Mouse (Mus musculus): ENCODE measurements around the gene Gyg. TPM values are rescaled to one million over a fixed set of nuclear protein-coding genes. Genes with fewer than 3 reads are reported as not detected.

The Gyg gene
- polyA plus RNA-seq (2015; fragmentation: Nextera tagmentation; extraction: Ambion mirVana), result 107 and 119 TPM in 2 replicates

DNA sequence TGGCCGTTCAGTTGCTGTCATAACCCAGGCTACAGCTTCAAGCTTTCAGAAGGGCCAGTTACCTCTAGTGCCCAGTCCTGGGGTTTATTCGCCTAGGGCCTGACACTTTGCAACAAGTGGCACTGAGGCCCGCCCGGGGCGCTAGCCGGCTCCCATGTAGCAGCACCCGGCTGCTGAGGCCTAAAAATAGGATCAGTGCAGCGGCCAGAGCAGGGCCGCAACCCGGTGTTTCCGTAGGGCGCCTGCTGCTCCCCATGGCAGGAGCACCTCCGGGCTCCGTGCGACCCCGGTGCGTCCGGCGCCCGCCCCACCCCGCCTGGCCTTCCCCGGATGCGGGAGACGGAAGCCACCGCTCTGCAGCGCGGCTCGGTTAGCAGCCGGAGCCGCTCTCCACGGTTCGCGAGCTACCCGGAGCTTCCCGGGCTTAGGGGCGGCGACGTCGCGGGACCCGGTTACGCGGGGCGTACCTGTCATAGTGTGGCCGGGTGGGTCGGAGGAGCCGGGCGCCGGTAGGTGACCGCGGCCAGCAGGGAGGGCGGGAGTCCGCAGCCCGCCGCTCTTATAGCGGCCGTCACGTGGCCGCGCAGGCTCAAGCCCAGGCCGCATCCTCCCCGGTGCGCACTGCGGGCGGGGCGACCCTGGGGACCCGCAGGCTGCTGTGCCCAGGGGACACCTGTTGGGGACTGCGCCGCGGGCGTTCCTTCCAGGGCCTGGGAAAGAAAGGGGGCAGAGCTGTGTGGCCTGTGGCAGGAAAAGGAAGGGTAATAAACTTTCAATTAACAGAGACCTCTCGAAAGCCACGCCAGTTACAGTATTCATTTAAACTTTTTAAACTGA, at the start of gene Gyg:
Gyg (minus strand) TSS at position 787 of the 837 bp plus-strand sequence.

Other genes with a start within 250 kb of the Gyg start
- gene Cp, start 198.3 kb downstream of the Gyg start, polyA plus RNA-seq (2015; fragmentation: Nextera tagmentation; extraction: Ambion mirVana), result 17.3 and 22.8 TPM in 2 replicates
- gene Hps3, start 120.0 kb downstream of the Gyg start, polyA plus RNA-seq (2015; fragmentation: Nextera tagmentation; extraction: Ambion mirVana), result 10.9 and 11.6 TPM in 2 replicates
- gene Hltf, start 97.5 kb downstream of the Gyg start, polyA plus RNA-seq (2015; fragmentation: Nextera tagmentation; extraction: Ambion mirVana), result 7.1 and 10.9 TPM in 2 replicates
- 0.25 and 0.35 TPM in 2 replicates for gene Cpa3, start 86.9 kb upstream of the Gyg start, polyA plus RNA-seq (2015; fragmentation: Nextera tagmentation; extraction: Ambion mirVana)
- gene Cpb1, start 120.4 kb upstream of the Gyg start, polyA plus RNA-seq (2015; fragmentation: Nextera tagmentation; extraction: Ambion mirVana), result 0.35 and 0.79 TPM in 2 replicates
- 0.14 and 0.72 TPM in 2 replicates for gene Agtr1b, start 211.9 kb upstream of the Gyg start, polyA plus RNA-seq (2015; fragmentation: Nextera tagmentation; extraction: Ambion mirVana)